Mouse (Mus musculus) macrophage (primary cell): Measurements from ENCODE around the gene Actrt2. TPM values are rescaled to one million over a fixed set of nuclear protein-coding genes. Genes with fewer than 3 reads are reported as not detected.

Experiments used
- H3K27ac ChIP-seq: fragments of 350-480 bp; formaldehyde crosslinking; 2 replicates; pipeline ENCODE4 v1.9.0; 2021
- H3K36me3 ChIP-seq: fragments of 350-480 bp; formaldehyde crosslinking; 2 replicates; pipeline ENCODE4 v1.9.0; 2021; ENCODE audit errors: inconsistent target
- H3K4me3 ChIP-seq: fragments of 350-480 bp; formaldehyde crosslinking; 2 replicates; pipeline ENCODE4 v1.9.0; 2021; ENCODE audit errors: inconsistent target
- H3K79me2 ChIP-seq: fragments of 350-480 bp; formaldehyde crosslinking; 2 replicates; pipeline ENCODE4 v1.9.0; 2021; ENCODE audit errors: inconsistent target
- WGBS: methylation state at CpG from one replicate; pipeline ENCODE4 v1.1.7; 2026; ENCODE audit warnings: inconsistent platforms; ENCODE audit not compliant: missing documents; 5-methylcytosine and 5-hydroxymethylcytosine counted together
- polyA plus RNA-seq: library from polyadenylated mRNA; stranded (reverse); fragments of 250-400 nt; gene quantifications from 3 replicates; pipeline ENCODE4 v1.2.4, GENCODE M21; 2018; ENCODE audit warnings: inconsistent platforms

Actrt2 gene
- polyA plus RNA-seq, 1 experiment from 2014 or later, result not detected

- H3K4me3 ChIP-seq, result no peak overlapping the region
- H3K36me3 ChIP-seq, result no peaks in the 10 kb centered on the region
- no peaks in the 10 kb centered on the region for H3K79me2 ChIP-seq
- WGBS, result 42% methylated on average over 15 of the region's 15 CpGs
- H3K27ac ChIP-seq, result no peak overlapping the region
These were observed 29.3 kb downstream of the Actrt2 start for GRCm38 (mm10) chr4:154638320-154638886.

- Histone ChIP-seq H3K36me3 (no peaks in the 10 kb centered on the region), H3K79me2 (no peaks in the 10 kb centered on the region), H3K4me3 (no peak overlapping the region), H3K27ac (no peak overlapping the region)
- WGBS, result 4% methylated on average over 62 of the region's 73 CpGs
These were observed 30.0 kb downstream of the Actrt2 start for GRCm38 (mm10) chr4:154637468-154638319.

- no peak within 1 kb of the TSS for H3K27ac ChIP-seq
- WGBS, result 2% methylated on average over 47 of the region's 47 CpGs
- no peaks in the 10 kb centered on the region for H3K36me3 ChIP-seq
- H3K4me3 ChIP-seq, result no peak within 1 kb of the TSS
- no peaks in the 10 kb centered on the region for H3K79me2 ChIP-seq
These were observed 30.9 kb downstream of the Actrt2 start, which contains the start of gene Prdm16 for GRCm38 (mm10) chr4:154636721-154637311. Gene Prdm16 (minus strand): TSS chr4:154636873.

- 2% methylated on average over 25 of the region's 30 CpGs for WGBS
These were observed 31.6 kb downstream of the Actrt2 start for GRCm38 (mm10) chr4:154636053-154636433.

GRCm38 (mm10) chr4:154635241-154636052 lies 32.2 kb downstream of the Actrt2 start:
- WGBS, result 2% methylated on average over 80 of the region's 94 CpGs
- no peak overlapping the region for H3K4me3 ChIP-seq
- no peaks in the 10 kb centered on the region for H3K36me3 ChIP-seq
- H3K79me2 ChIP-seq, result no peaks in the 10 kb centered on the region
- no peak overlapping the region for H3K27ac ChIP-seq

More at GRCm38 (mm10) chr4:154636053-154636433, 31.6 kb downstream of the Actrt2 start:
- no peaks in the 10 kb centered on the region for H3K79me2 ChIP-seq
- no peaks in the 10 kb centered on the region for H3K36me3 ChIP-seq
- no peak overlapping the region for H3K27ac ChIP-seq
- H3K4me3 ChIP-seq, result no peak overlapping the region

GRCm38 (mm10) chr4:154634470-154635240 lies 33.0 kb downstream of the Actrt2 start:
- Histone ChIP-seq H3K36me3 (no peaks in the 10 kb centered on the region), H3K4me3 (no peak overlapping the region), H3K27ac (no peak overlapping the region), H3K79me2 (no peaks in the 10 kb centered on the region)
- 18% methylated on average over 44 of the region's 44 CpGs for WGBS

GRCm38 (mm10) chr4:154634001-154634400 lies 33.7 kb downstream of the Actrt2 start:
- WGBS, result 84% methylated on average over 3 of the region's 3 CpGs
- Histone ChIP-seq H3K79me2 (no peaks in the 10 kb centered on the region), H3K4me3 (no peak overlapping the region), H3K36me3 (no peaks in the 10 kb centered on the region), H3K27ac (no peak overlapping the region)

- no peak overlapping the region for H3K27ac ChIP-seq
- WGBS, result 77% methylated on average over 14 of the region's 14 CpGs
- no peak overlapping the region for H3K4me3 ChIP-seq
- H3K36me3 ChIP-seq, result no peaks in the 10 kb centered on the region
- H3K79me2 ChIP-seq, result no peaks in the 10 kb centered on the region
These were observed 34.6 kb downstream of the Actrt2 start for GRCm38 (mm10) chr4:154632800-154633764.

GRCm38 (mm10) chr4:154630763-154631162 lies 36.9 kb downstream of the Actrt2 start:
- no peak overlapping the region for H3K27ac ChIP-seq
- WGBS, result 12% methylated on average over 3 of the region's 3 CpGs
- H3K79me2 ChIP-seq, result no peaks in the 10 kb centered on the region
- no peaks in the 10 kb centered on the region for H3K36me3 ChIP-seq
- H3K4me3 ChIP-seq, result no peak overlapping the region

- 90% methylated on average over 5 of the region's 5 CpGs for WGBS
- Histone ChIP-seq H3K4me3 (no peak overlapping the region), H3K36me3 (no peaks in the 10 kb centered on the region), H3K79me2 (no peaks in the 10 kb centered on the region), H3K27ac (no peak overlapping the region)
These were observed 40.1 kb downstream of the Actrt2 start for GRCm38 (mm10) chr4:154627419-154628142.

GRCm38 (mm10) chr4:154626282-154626681 lies 41.4 kb downstream of the Actrt2 start:
- WGBS, result 82% methylated on average over 2 of the region's 2 CpGs
- Histone ChIP-seq H3K4me3 (no peak overlapping the region), H3K36me3 (no peaks in the 10 kb centered on the region), H3K79me2 (no peaks in the 10 kb centered on the region), H3K27ac (no peak overlapping the region)

- H3K4me3 ChIP-seq, result no peak overlapping the region
- H3K79me2 ChIP-seq, result no peaks in the 10 kb centered on the region
- H3K27ac ChIP-seq, result no peak overlapping the region
- WGBS, result 91% methylated on average over 14 of the region's 14 CpGs
- H3K36me3 ChIP-seq, result no peaks in the 10 kb centered on the region
These were observed 42.0 kb downstream of the Actrt2 start for GRCm38 (mm10) chr4:154625710-154626109.
